Mouse (Mus musculus) kidney, adult 9 months (tissue): ENCODE data around the gene Timm29.
"Not testable (repeated sequence)": the region's sequence is repeated elsewhere in the genome, so short reads cannot be mapped to it uniquely, and the experiment has no call there.

Experiments used
- DNase-seq: peaks from one replicate; pipeline ENCODE4 v3.0.0; 2022

The Timm29 gene

DNA sequence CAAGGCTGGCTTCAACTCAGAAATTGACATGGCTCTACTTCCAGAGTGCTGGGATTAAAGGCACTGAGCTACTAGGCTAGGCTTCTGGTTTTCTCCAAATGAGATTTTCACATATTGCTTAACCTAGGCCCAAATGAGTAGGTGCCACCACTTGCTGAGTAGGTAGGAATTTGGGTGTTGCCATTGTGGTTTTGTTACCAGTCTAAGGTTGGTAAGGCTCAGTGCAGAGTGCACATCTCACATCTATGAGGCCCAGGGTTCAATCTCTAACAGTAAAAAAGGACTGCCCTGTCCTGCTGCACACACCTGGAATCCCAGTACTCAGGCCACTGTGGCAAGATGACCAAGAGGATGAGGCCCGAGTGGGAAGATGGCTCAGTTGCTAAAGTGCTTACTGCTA lies 7.1 kb upstream of the Timm29 start:
- DNase-seq = no peak

DNA sequence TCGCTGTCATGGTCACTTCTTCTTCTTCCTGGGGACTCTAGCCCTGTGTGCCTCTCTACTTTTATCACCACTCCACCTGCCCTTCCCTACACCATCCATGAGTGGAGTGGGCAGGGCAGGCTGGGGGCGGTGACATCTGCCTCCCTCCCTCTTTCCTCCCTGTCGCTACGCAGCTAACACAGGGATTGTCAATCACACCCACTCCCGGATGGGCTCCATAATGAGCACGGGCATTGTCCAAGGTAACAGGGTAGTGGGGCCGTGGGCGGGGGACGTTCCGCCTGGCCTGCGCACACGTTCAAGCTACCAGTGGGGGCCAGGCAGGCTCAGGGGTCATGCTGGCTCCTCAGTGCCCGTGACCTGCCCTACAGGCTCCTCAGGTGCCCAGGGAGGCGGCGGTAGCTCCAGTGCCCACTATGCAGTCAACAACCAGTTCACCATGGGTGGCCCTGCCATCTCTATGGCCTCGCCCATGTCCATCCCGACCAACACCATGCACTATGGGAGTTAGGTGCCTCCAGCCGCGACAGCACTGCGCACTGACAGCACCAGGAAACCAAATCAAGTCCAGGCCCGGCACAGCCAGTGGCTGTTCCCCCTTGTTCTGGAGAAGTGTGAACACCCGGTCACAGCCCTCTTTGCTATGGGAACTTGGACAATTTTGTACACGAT lies 4.7 kb upstream of the Timm29 start:
- DNase-seq = no peak

DNA sequence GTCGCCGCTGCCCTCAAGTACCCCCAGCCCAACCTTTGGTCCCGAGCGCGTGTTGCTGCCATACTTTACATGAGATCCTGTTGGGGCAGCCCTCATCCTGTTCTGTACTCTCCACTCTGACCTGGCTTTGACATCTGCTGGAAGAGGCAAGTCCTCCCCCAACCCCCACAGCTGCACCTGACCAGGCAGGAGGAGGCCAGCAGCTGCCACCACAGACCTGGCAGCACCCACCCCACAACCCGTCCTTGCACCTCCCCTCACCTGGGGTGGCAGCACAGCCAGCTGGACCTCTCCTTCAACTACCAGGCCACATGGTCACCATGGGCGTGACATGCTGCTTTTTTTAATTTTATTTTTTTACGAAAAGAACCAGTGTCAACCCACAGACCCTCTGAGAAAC lies 4.2 kb upstream of the Timm29 start:
- DNase-seq = no peak

DNA sequence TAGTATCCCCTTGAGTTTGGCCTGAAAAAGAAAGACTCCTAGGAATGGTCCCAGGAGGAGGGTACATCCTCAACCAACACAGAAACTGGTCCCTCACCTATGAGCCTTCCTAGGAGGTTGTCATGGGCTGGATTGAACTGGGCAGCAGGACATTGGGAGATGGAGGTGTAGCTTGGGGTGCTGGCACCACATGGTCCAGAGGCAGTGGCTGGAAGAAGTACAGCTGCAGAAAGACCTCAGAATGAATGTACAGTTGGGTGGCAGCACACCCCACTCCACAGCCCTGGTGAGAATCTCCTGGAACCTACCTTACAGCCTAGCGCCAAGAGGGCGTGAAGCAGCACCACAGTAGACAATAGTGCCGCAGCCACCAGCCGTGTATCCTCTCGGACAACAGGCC lies 3.0 kb upstream of the Timm29 start:
- no peak for DNase-seq

GRCm38 (mm10) chr9:21591127-21591830 lies 1.2 kb upstream of the Timm29 start:
- DNase-seq = no peak

- no peak for DNase-seq
These were observed 455 bp upstream of the Timm29 start for GRCm38 (mm10) chr9:21591831-21592702.

- no peak for DNase-seq
These were observed 700 bp downstream of the Timm29 start for GRCm38 (mm10) chr9:21593122-21593721.

DNA sequence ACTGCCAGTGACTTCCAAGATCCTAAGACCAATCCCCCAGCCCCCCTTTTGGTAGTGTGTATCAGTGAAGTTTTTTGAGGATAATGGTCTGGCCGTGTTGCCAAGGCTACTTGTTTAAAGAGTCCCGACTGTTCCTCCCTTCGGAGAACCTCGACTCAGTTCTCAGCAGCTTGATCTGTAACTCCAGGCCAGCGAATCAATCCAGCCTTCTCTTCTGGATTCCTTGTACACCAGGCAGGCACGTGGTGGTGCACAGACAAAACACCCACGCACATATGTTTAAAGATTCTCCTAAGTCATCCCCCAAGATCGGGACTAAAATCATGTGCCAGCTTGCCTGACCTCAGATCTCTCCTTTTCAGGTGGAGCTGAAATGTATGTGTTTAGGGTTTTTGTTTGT lies 1.8 kb downstream of the Timm29 start:
- not testable (repeated sequence) for DNase-seq

GRCm38 (mm10) chr9:21594838-21595237 lies 2.3 kb downstream of the Timm29 start:
- no peak for DNase-seq

DNA sequence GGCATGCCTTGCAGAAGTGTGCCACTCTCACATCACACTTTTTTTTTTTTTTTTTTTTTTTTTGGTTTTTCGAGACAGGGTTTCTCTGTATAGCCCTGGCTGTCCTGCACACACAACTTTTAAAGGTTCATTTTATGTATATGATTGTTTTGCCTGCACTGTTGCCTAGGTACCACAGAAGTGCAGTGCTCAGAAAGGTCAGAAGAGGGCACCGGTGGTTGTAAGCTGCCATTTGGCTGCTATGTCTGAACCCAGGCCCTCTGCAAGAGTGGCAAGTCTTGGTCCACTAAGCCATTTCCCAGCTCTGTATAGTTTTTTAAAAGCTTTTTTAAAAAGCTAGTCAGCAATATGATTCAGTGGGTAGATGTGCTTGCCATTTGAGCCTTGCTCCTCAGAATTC lies 5.7 kb downstream of the Timm29 start:
- DNase-seq = no peak

DNA sequence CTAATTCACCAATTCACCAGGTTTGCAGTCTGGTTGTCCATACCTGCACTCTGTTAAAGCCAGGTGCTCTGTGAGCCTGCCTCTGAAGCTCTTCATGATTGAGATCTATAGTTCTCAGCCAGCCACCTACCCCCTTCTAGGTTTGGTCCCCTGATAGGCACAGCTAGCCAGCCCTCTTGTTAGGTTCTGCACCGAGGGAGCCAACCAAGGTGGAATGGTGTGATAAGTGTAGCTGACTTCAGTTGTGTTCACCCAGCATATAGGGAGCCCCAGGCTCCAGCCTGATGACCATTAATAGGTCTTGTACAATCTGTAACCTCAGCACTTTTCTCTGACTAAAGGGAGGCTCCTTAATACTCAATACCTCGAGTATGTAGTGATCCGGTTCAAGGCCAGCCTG lies 7.7 kb downstream of the Timm29 start:
- DNase-seq = no peak

DNA sequence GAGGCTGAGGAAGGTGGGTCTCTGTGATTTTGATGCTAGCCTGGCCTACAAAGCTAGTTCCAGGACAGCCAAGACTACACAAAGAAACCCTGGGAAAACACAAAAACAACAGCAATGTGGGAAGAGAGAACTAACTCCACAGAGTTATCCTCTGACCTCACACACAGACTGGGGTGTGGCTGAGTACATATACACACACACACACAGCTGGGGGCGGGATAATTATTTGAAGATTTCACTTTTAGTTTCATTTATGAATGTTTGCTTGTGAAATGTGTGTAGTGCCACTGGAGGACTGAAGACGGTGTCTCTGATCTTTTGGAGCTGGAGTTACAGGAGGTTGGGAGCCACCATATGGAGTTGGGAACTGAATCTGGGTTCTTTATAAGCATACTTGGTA lies 8.6 kb downstream of the Timm29 start:
- DNase-seq = no peak

DNA sequence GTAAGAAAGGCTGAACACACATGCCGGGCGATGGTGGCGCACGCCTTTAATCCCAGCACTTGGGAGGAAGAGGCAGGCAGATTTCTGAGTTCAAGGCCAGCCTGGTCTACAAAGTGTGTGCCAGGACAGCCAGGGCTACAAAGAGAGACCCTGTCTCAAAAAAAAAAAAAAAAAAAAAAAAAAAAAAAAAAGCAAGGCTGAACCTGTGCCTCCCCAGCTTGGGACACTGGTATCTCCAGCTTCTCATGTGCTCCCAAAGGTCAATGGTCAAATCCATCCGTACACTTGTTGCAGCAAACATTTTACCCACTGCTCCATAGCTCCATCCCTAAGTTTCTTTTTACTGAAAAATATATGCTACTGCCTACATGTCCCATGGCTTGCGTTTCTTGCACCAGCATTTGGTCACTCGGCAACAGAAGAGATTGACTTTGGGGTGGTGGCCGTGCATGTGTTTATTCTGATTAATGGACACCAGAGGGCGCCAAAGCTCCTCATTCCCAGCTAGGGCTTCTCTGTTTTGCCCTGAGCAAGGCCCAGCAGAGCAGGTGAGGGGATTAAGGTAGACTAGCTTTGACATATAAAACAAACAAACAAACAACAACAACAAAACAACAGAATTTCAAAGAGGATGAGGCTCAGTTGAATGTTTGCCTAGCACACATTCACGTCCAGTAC lies 9.3 kb downstream of the Timm29 start:
- DNase-seq = peak; percentile 81

DNA sequence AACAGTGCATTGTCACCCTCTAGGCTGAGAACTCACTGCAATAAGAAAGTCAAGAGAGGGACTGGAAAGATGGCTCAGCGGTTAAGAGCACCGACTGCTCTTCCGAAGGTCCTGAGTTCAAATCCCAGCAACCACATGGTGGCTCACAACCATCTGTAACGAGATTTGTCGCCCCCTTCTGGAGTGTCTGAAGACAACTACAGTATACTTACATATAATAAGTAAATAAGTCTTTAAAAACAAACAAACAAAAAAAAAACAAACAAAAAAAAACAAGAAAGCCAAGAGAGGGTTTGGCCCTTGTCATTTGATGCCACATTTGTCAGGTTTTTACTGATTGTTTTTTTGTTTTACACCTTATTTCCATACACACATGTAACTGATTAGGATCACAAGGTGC lies 11.6 kb downstream of the Timm29 start:
- no peak for DNase-seq

DNA sequence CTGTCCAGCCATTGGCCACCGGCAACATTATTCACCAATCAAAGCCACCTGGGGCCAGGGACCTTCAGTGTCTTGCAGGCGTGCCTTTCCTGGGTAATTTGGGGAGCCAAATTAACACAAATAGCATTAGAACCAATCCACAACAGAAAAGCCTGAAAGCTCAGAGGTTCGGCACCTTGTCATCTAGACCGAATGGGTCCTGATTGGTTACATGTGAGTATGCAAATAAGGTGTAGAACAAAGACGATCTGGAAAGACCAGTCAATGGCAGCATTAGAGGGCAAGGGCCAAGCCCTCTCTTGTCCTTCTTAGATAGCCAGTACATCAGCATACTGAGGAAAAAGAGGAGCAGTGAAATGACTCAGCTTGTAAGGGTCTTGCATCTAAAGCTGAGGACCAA lies 13.3 kb downstream of the Timm29 start:
- no peak for DNase-seq

DNA sequence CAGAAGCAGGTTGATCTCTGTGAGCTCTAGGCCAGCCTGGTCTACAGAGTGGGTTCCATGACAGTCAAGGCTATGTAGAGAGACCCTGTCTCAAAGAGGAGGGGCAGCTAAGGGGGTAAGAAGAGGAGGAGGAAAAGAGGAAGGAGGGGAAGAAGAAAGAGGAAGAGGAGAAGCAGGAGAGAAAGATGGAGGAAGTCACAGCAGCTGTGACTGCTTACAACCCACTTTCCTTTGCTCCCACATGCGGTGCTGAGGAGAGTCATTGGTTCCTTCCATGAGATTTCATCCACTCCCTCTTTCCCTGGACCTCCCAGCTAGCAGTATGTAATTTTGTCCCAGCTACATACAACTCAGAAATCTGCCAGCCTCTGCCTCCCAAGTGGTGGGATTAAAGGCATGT lies 14.1 kb downstream of the Timm29 start:
- no peak for DNase-seq

- no peak for DNase-seq
These were observed 17.3 kb downstream of the Timm29 start for GRCm38 (mm10) chr9:21609861-21610260.

DNA sequence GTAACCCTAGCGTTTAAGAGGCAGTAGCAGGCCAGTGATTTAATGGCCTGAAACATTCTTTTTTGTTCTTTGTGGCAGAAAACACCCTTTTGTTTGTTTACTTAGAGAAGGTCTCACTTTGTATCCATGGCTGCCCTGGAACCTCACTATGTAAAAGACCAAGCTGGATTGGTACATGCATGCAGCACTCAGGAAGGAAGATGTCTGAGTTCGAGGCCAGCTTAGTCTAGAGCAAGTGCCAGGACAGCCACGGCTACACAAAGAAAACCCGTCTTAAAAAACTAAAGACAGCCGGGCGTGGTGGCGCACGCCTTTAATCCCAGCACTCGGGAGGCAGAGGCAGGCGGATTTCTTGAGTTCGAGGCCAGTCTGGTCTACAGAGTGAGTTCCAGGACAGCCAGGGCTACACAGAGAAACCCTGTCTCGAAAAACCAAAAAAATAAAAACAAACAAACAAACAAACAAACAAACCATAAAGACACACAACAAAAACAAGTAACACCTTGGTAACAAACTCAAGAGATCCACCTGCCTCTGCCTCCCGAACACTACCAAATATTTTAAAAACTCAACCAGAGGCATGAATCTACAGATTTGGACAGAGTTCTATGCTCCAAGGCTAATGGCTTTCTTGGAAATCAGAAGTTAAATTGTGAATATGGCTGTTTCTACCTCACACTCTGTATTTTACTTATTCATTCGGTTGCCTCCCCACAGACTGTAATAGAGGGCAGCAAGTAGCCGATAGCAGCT lies 22.5 kb downstream of the Timm29 start:
- no peak for DNase-seq

DNA sequence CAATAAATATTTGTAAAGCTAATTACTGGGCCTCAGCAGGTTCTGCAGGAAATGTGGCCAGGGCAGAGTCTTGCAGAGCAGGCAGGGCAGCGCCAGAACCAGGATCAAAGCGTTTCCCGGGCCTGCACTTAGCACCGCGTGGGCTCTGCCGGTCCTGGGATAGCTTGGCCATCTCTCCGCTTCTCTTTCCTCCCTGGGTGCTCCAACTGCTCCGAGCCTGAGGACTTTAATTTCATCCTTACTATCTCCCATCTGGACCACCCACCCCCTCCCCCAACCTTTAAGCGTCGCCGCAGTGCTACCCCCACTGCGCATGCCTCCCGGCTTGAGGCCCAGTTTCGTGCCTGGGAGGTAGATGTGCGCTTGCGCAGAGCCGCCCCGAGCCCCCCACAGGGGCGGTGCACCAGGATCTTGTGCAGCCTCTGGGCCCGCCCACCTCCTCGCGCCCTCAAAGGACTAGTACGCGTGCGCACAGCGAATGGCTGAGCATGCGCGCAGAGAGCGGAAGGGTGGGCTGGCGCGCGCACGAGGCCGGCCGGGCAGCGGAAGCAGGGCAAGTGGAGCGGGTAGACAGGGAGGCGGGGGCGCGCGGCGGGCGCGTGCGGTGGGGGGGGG lies 23.2 kb downstream of the Timm29 start, which contains the start of gene Smarca4:
Gene Smarca4, plus strand, starts transcription at position 553 of the 615 bp plus-strand sequence.
- peak; percentile 100 for DNase-seq

GRCm38 (mm10) chr9:21616232-21616781 lies 23.8 kb downstream of the Timm29 start:
- DNase-seq = peak; percentile 90

- no peak for DNase-seq
These were observed 24.5 kb downstream of the Timm29 start for GRCm38 (mm10) chr9:21617066-21617465.
